Comparison of ENCODE assay signal across 12 mouse cellular contexts in genomic region chr1:165344453-165344852, GRCm38 (mm10). TPM values are rescaled to one million over a fixed set of nuclear protein-coding genes. Genes with fewer than 3 reads are reported as not detected.
DNase-seq lines count a peak whose midpoint lies in the region; ATAC-seq and TF ChIP-seq lines count a peak whose summit lies in the region.
"Had no signal": no experiment of that assay in that cellular context is flagged by ENCODE, and none has a peak within 500 bp of the region (broad histone marks: within the 10 kb centered on the region; RNA-seq: fewer than 3 reads in every experiment).

No protein-coding gene starts in this region.

- H3K9me3 ChIP-seq in hindbrain, embryonic 12.5 days (replicated peaks), result no peaks in the 10 kb centered on the region
- H3K9me3 ChIP-seq in hindbrain, embryonic 11.5 days (ENCODE audit: control insufficient read depth, low read length), result no peaks in the 10 kb centered on the region
- no peaks in the 10 kb centered on the region for H3K9me3 ChIP-seq in CH12.LX (replicated peaks; ENCODE audit: low read length)
- no peaks in the 10 kb centered on the region for H3K9me3 ChIP-seq in limb, embryonic 12.5 days
- H3K9me3 ChIP-seq: liver, embryonic 13.5 days had no signal

- dilution Hi-C loops in CH12.LX (cut with MboI; ENCODE audit: extremely low pct_ligation_motif_present, extremely low pct_unique_long_range_greater_than_20kb, low sequenced_read_pairs), result no loop called here

- no peaks in the 10 kb centered on the region for H3K27me3 ChIP-seq in hindbrain, embryonic 12.5 days
- H3K27me3 ChIP-seq in hindbrain, embryonic 11.5 days (ENCODE audit: control insufficient read depth, insufficient read depth, low read length), result no peaks in the 10 kb centered on the region
- H3K27me3 ChIP-seq in CH12.LX (replicated peaks), result no peaks in the 10 kb centered on the region
- no peaks in the 10 kb centered on the region for H3K27me3 ChIP-seq in limb, embryonic 12.5 days
- H3K27me3 ChIP-seq: liver, embryonic 13.5 days had no signal

- H3K4me3 ChIP-seq in hindbrain, embryonic 12.5 days, result no peak overlapping the region
- H3K4me3 ChIP-seq in hindbrain, embryonic 11.5 days (ENCODE audit: low read depth, low read length), result no peak overlapping the region
- no peak overlapping the region for H3K4me3 ChIP-seq in CH12.LX (replicated peaks in 1 of 3; ENCODE audit: low read depth in 2 of 3, low read length in 2 of 3, poor library complexity in 1 of 3)
- no peak overlapping the region for H3K4me3 ChIP-seq in limb, embryonic 12.5 days (replicated peaks)
- H3K4me3 ChIP-seq: liver, embryonic 13.5 days had no signal

- H3K4me2 ChIP-seq in hindbrain, embryonic 12.5 days (replicated peaks), result no peak overlapping the region
- no peak overlapping the region for H3K4me2 ChIP-seq in hindbrain, embryonic 11.5 days (replicated peaks; ENCODE audit: low read depth, low read length)
- 0 out of 2 replicates have a peak overlapping the region, but pooled peaks have one; percentile 15 for H3K4me2 ChIP-seq in CH12.LX (ENCODE audit: insufficient read depth, low read depth, poor library complexity, severe bottlenecking)
- H3K4me2 ChIP-seq in limb, embryonic 12.5 days, result no peak overlapping the region
- H3K4me2 ChIP-seq: liver, embryonic 13.5 days had no signal

- no peaks in the 10 kb centered on the region for H3K79me2 ChIP-seq in CH12.LX (replicated peaks; ENCODE audit: control insufficient read depth, extremely low read depth, insufficient read depth, poor library complexity, severe bottlenecking)

- no peak for TF ChIP-seq CTCF in CH12.LX (conservative IDR thresholded peaks at IDR 0.05 in 1 of 2, IDR thresholded peaks at IDR 0.05 in 1 of 2; ENCODE audit: low read depth in 2 of 2, low read length in 2 of 2)

- no peak for TF ChIP-seq EP300 in CH12.LX (IDR thresholded peaks at IDR 0.05; ENCODE audit: low read length)

- no peak for TF ChIP-seq POLR2A in CH12.LX (IDR thresholded peaks at IDR 0.05; ENCODE audit: low read depth, low read length)

- in situ Hi-C loops in CH12.LX (cut with MboI; ENCODE audit: low pct_ligation_motif_present, low pct_unique_long_range_greater_than_20kb, low sequenced_read_pairs), result no loop called here

- no peak overlapping the region for H3K9ac ChIP-seq in hindbrain, embryonic 12.5 days
- H3K9ac ChIP-seq in hindbrain, embryonic 11.5 days (ENCODE audit: low read depth, low read length), result no peak overlapping the region
- H3K9ac ChIP-seq in CH12.LX (ENCODE audit: insufficient read depth, low read depth), result no peak overlapping the region
- no peak overlapping the region for H3K9ac ChIP-seq in limb, embryonic 12.5 days (replicated peaks)
- H3K9ac ChIP-seq: liver, embryonic 13.5 days had no signal

- H3K27ac ChIP-seq in hindbrain, embryonic 12.5 days, result no peak overlapping the region
- no peak overlapping the region for H3K27ac ChIP-seq in hindbrain, embryonic 11.5 days (ENCODE audit: low read depth, low read length)
- H3K27ac ChIP-seq in CH12.LX (ENCODE audit: insufficient read depth, low read depth), result no peak overlapping the region
- peak overlapping the region; percentile 8; the same call in 1 of the 2 replicates for H3K27ac ChIP-seq in limb, embryonic 12.5 days
- H3K27ac ChIP-seq: liver, embryonic 13.5 days had no signal

- H3K4me1 ChIP-seq in hindbrain, embryonic 12.5 days, result no peaks in the 10 kb centered on the region
- H3K4me1 ChIP-seq in hindbrain, embryonic 11.5 days (replicated peaks; ENCODE audit: control insufficient read depth, insufficient read depth, low read length), result no peaks in the 10 kb centered on the region
- H3K4me1 ChIP-seq in CH12.LX (ENCODE audit: control insufficient read depth in 1 of 2, insufficient read depth in 2 of 2), result peaks cover 3 to 21% of the 10 kb centered on the region in 2 experiments; a peak in 3 of 4 replicates
- H3K4me1 ChIP-seq in limb, embryonic 12.5 days (replicated peaks), result peaks cover 8% of the 10 kb centered on the region
- H3K4me1 ChIP-seq: liver, embryonic 13.5 days had no signal

- no peak for TF ChIP-seq RAD21 in CH12.LX (IDR thresholded peaks at IDR 0.05; ENCODE audit: low read depth, low read length)

- ATAC-seq in hindbrain, embryonic 12.5 days (ENCODE audit: low FRiP score), result peak; percentile 58; the same call in 1 of the 2 replicates
- ATAC-seq in hindbrain, embryonic 11.5 days (ENCODE audit: low FRiP score), result no peak
- 0 out of 2 replicates have a peak, but pooled peaks have one; percentile 73 for ATAC-seq in limb, embryonic 12.5 days (ENCODE audit: insufficient number of reproducible peaks, insufficient read depth, low FRiP score, low TSS enrichment, low read depth)
- no peak for ATAC-seq in cerebellum, adult (ENCODE audit: insufficient number of reproducible peaks, low FRiP score, low TSS enrichment)

- 62% methylated on average over 4 of the region's 4 CpGs for WGBS in hindbrain, embryonic 12.5 days
- WGBS in hindbrain, embryonic 11.5 days, result 70% methylated on average over 4 of the region's 4 CpGs
- 35% methylated on average over 4 of the region's 4 CpGs for WGBS in limb, embryonic 12.5 days

- no peaks in the 10 kb centered on the region for H3K36me3 ChIP-seq in hindbrain, embryonic 12.5 days
- no peaks in the 10 kb centered on the region for H3K36me3 ChIP-seq in hindbrain, embryonic 11.5 days (ENCODE audit: control insufficient read depth, insufficient read depth, low read length)
- no peaks in the 10 kb centered on the region for H3K36me3 ChIP-seq in CH12.LX (replicated peaks in 1 of 2; ENCODE audit: control insufficient read depth in 1 of 2, insufficient read depth in 1 of 2, low read length in 1 of 2)
- no peaks in the 10 kb centered on the region for H3K36me3 ChIP-seq in limb, embryonic 12.5 days
- H3K36me3 ChIP-seq: liver, embryonic 13.5 days had no signal

- DNase-seq in hindbrain, embryonic 11.5 days (ENCODE audit: low spot score), result no peak
- no peak for DNase-seq in CH12.LX (ENCODE audit: extremely low read depth)
- DNase-seq in brain, adult 2 months (ENCODE audit: low read depth, low spot score), result peak; percentile 46
- DNase-seq in layer of hippocampus, postnatal 14 days (ENCODE audit: low spot score in 2 of 2), result no peak
- DNase-seq in spleen, postnatal 36 days (ENCODE audit: low spot score in 2 of 2), result no peak
- DNase-seq: heart, adult 11 months; kidney, postnatal 4 days; liver, embryonic 13.5 days; right cerebral cortex, postnatal 14 days had no signal

TF ChIP-seq in CH12.LX, 34 proteins besides CTCF, POLR2A, EP300 and RAD21:
- TF ChIP-seq SMC3 (IDR thresholded peaks at IDR 0.05; ENCODE audit: low read depth, low read length), result no peak
- no peak for TF ChIP-seq NELFE (IDR thresholded peaks at IDR 0.05; ENCODE audit: low read depth, low read length)
- no peak for TF ChIP-seq MYC (IDR thresholded peaks at IDR 0.05; ENCODE audit: low read depth, low read length)
- TF ChIP-seq POLR2AphosphoS2 (IDR thresholded peaks at IDR 0.05; ENCODE audit: low read depth, low read length), result no peak
- TF ChIP-seq GABPA (IDR thresholded peaks at IDR 0.05; ENCODE audit: insufficient replicate concordance, low read depth, low read length), result no peak
- no peak for TF ChIP-seq ZKSCAN1 (IDR thresholded peaks at IDR 0.05; ENCODE audit: borderline replicate concordance, low read depth, low read length)
- no peak for TF ChIP-seq ZNF384 (IDR thresholded peaks at IDR 0.05; ENCODE audit: low read depth, low read length)
- TF ChIP-seq TCF12 (IDR thresholded peaks at IDR 0.05; ENCODE audit: low read depth, low read length), result no peak
- TF ChIP-seq MAFK (IDR thresholded peaks at IDR 0.05; ENCODE audit: insufficient replicate concordance, low read length), result no peak
- TF ChIP-seq PAX5 (IDR thresholded peaks at IDR 0.05; ENCODE audit: low read length), result no peak
- no peak for TF ChIP-seq USF2 (conservative IDR thresholded peaks at IDR 0.05; ENCODE audit: low read depth, low read length)
- TF ChIP-seq E2F4 (IDR thresholded peaks at IDR 0.05; ENCODE audit: insufficient replicate concordance, low read depth, low read length), result no peak
- no peak for TF ChIP-seq MAX (IDR thresholded peaks at IDR 0.05; ENCODE audit: low read length)
TF ChIP-seq in CH12.LX: peak in this region for 0.

RNA-seq across cellular contexts. Expression of gene Gpr161, which starts 48.9 kb away (rescaled TPM):
- polyA plus RNA-seq in hindbrain, embryonic 12.5 days (2016; fragmentation: Nextera tagmentation; extraction: Ambion mirVana), result 3.0 and 3.6 TPM in 2 replicates
- 2.6 and 3.3 TPM in 2 replicates for polyA plus RNA-seq in hindbrain, embryonic 11.5 days (2014; fragmentation: Nextera tagmentation; extraction: Ambion mirVana)
- 0.08 and 0.17 TPM in 2 replicates for total RNA-seq in CH12.LX (2012; rRNA removed)
- 0.09 TPM in 1 of 2 replicates, not detected in the other for total RNA-seq in CH12.LX (2014; rRNA removed)
- polyA plus RNA-seq in CH12.LX (2012; ENCODE audit: insufficient read length, low read depth), result 0.11 and 0.23 TPM in 2 replicates
- polyA plus RNA-seq in limb, embryonic 12.5 days (2016; fragmentation: Nextera tagmentation; extraction: Ambion mirVana), result 2.2 and 2.3 TPM in 2 replicates
- 10 to 100 TPM; 56.5 to 63.7 TPM for total RNA-seq in layer of hippocampus, postnatal 14 days (2021)

Comparison
In these comparisons a context has a peak if more than half of its experiments do, and no peak if none do; other contexts are left out.
1. ATAC-seq: peak in hindbrain, embryonic 12.5 days (single experiment) and limb, embryonic 12.5 days (single experiment); none in hindbrain, embryonic 11.5 days (single experiment) and cerebellum, adult (single experiment).